Mouse (Mus musculus) large intestine, adult 2 months (tissue): ENCODE data around the gene Dst. TPM values are rescaled to one million over a fixed set of nuclear protein-coding genes. Genes with fewer than 3 reads are reported as not detected.

Source experiments
- DNase-seq: peaks from one replicate; pipeline ENCODE4 v3.0.0-alpha.2; 2012; ENCODE audit warnings: low read depth, low spot score
- WGBS: fragments of 180-500 bp; shearing (Covaris S2); methylation state at CpG from one replicate; pipeline ENCODE4 v1.1.7; 2018; 5-methylcytosine and 5-hydroxymethylcytosine counted together
- polyA plus RNA-seq: library from polyadenylated mRNA; depleted of rRNA; stranded (reverse); fragments of >200 nt; gene quantifications from 2 replicates; pipeline ENCODE4 v1.2.3, GENCODE M21; 2012; rRNA removed

Dst gene
- 16.3 and 28.6 TPM in 2 replicates for polyA plus RNA-seq

GRCm38 (mm10) chr1:33908191-33908962 is at the start of gene Dst:
TSS of gene Dst (plus strand) at chr1:33908225.
- WGBS = 4% methylated on average over 44 of the region's 44 CpGs

GRCm38 (mm10) chr1:33869031-33869430 is 39.0 kb upstream of the Dst start:
- DNase-seq = no peak
- WGBS = 71% methylated on average over 2 of the region's 2 CpGs

More at GRCm38 (mm10) chr1:33908191-33908962, at the start of gene Dst:
- DNase-seq = no peak

GRCm38 (mm10) chr1:33869437-33869836 is 38.6 kb upstream of the Dst start:
- WGBS = 86% methylated on average over 3 of the region's 3 CpGs
- DNase-seq = no peak

GRCm38 (mm10) chr1:33873561-33873960 is 34.5 kb upstream of the Dst start:
- WGBS = 88% methylated on average over 5 of the region's 5 CpGs
- DNase-seq = no peak

DNA sequence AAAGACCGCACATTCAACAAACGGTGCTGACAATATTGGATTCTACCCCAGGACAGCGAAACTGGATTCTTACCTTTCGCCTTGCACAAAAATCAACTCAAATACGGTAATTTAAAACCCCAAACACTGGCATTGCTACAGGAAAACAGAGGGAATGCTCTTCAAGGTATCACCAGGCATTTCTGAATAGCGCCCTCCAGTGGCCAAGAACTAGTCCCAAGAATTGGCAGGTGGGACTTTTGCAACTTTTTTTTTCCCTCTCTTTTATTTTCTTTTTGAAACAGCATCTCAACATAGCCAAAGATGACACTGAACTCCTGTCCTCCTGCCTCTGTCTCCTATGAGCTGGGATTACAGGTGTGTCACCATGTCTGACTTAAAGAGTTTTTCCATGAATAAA is 32.3 kb upstream of the Dst start:
- WGBS = 53% methylated on average over 6 of the region's 6 CpGs
- DNase-seq = no peak

GRCm38 (mm10) chr1:33876416-33876815 is 31.6 kb upstream of the Dst start:
- no peak for DNase-seq
- WGBS = 80% methylated on average over 3 of the region's 3 CpGs

GRCm38 (mm10) chr1:33878170-33878569 is 29.9 kb upstream of the Dst start:
- 75% methylated on average over 7 of the region's 7 CpGs for WGBS
- DNase-seq = no peak

GRCm38 (mm10) chr1:33883102-33883839 is 24.8 kb upstream of the Dst start:
- DNase-seq = no peak

DNA sequence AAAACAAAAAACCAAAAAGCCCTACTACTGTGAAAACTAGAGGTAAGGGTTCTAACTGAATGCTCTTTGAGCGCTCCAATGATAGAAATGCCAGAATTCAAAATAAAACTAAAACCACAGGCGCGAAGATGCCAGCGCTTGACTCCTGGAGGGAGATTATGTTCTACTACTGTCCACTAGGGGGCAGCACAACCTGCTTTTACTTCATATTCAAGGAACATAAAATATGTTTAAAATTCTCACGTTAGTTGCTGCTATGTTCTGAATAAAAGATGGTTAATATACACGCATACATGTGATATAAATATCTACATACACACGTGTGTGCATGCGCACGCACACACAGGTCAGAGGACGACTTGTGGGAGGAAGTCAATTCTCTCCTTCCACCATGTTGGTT is 15.2 kb upstream of the Dst start:
- DNase-seq = no peak
- 57% methylated on average over 10 of the region's 10 CpGs for WGBS

More at GRCm38 (mm10) chr1:33883102-33883839, 24.8 kb upstream of the Dst start:
- 7% methylated on average over 18 of the region's 18 CpGs for WGBS

DNA sequence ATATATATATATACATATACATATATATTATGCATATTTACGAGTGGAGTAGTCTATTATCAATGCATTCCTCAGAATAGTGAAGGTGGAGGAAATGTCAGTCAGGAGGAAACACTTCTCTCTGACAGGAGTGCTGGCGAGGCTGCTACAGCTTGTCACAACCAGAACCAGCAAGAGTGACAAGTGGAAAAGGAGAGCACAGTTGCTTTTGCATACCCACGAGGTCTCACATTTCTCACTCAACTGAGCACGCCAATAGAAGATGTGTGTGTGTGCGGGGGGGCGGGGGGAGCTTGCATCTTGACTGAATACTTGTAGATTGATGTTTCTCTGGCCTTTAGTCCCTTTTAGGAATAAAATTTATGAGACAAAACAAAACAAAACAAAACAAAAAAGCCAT is 11.9 kb upstream of the Dst start:
- no peak for DNase-seq
- WGBS = 71% methylated on average over 6 of the region's 6 CpGs

- WGBS = 68% methylated on average over 4 of the region's 4 CpGs
- no peak for DNase-seq
These were observed 11.4 kb upstream of the Dst start for GRCm38 (mm10) chr1:33896666-33897065.

GRCm38 (mm10) chr1:33897426-33897825 is 10.6 kb upstream of the Dst start:
- DNase-seq = no peak
- WGBS = 85% methylated on average over 11 of the region's 11 CpGs

- DNase-seq = no peak
- WGBS = 88% methylated on average over 6 of the region's 6 CpGs
These were observed 9.7 kb upstream of the Dst start for GRCm38 (mm10) chr1:33898373-33898772.

DNA sequence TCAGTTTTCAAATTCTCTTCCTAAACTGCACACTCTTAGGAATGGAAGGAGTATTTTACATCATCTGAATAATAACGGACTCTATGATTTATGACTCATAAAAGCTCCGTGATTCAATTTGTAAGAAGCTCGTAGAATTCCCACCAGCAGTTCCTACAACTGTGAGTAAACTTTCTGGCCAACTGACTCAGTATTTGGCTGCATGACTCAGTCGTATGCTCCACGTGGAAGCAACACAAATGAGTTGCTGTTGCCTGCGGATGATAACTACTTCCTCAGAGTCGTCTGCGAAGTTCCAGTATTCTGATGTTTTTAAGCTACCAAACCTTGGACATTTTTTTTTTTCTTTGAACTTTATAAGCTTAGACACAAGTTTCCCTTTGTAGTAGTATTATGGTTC is 7.8 kb upstream of the Dst start:
- WGBS = 28% methylated on average over 8 of the region's 8 CpGs

GRCm38 (mm10) chr1:33903587-33903986 is 4.4 kb upstream of the Dst start:
- DNase-seq = no peak
- WGBS = 32% methylated on average over 9 of the region's 9 CpGs

More for the DNA sequence above, 7.8 kb upstream of the Dst start:
- no peak for DNase-seq

GRCm38 (mm10) chr1:33906216-33906615 is 1.8 kb upstream of the Dst start:
- DNase-seq = no peak
- 38% methylated on average over 10 of the region's 10 CpGs for WGBS

GRCm38 (mm10) chr1:33906927-33907326 is 1.1 kb upstream of the Dst start:
- WGBS = 11% methylated on average over 20 of the region's 20 CpGs
- DNase-seq = no peak

GRCm38 (mm10) chr1:33907421-33908190 is 419 bp upstream of the Dst start, which contains the start of gene Bend6:
TSS of gene Bend6 (minus strand) at chr1:33907816.
- 2% methylated on average over 109 of the region's 110 CpGs for WGBS

DNA sequence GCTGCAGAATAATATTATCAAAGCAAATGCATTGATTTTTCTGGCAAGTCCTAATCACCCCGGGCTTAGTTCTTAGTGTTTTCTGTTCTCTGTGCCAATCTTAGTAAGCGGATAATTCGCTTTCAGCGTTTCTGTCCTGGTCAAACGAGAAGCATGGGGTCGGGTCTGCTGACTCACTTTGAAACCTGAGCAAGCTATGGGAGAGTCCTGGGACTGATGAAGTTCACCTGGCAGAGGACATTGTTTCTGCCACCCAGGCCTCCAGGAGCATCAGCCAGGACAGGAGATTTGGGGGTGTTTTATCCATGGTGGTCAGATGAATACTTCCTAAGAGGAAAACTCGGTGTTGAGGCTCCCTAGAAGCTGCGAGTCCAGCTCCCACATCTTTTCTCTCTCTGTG is 3.6 kb downstream of the Dst start:
- DNase-seq = no peak
- 70% methylated on average over 8 of the region's 8 CpGs for WGBS

More at GRCm38 (mm10) chr1:33907421-33908190, 419 bp upstream of the Dst start, which contains the start of gene Bend6:
- DNase-seq = no peak

DNA sequence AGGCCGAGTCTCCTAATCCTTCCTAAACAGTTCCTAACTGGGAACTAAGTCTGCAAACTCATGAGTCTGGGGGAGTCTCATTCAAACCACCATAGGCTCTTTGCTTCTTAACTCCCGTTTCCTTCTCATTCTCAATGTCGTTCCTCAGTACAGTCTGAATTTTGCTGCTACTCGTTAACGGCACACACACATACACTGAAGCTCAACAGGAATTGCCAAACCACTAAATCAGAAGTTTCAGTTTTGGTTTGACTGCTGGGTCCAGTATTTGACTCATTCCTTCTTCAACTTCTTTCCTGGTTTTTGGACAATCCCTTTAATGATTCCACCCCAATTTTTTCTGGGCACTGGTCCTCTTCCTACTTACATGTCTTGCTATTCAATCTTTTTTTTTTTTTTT is 8.5 kb downstream of the Dst start:
- 82% methylated on average over 5 of the region's 5 CpGs for WGBS
- no peak for DNase-seq
